Mouse (Mus musculus) ovary, adult 2 months (tissue): ENCODE measurements around the gene Mobp. TPM values are rescaled to one million over a fixed set of nuclear protein-coding genes. Genes with fewer than 3 reads are reported as not detected.

Experiments used
- polyA plus RNA-seq: library from polyadenylated mRNA; depleted of rRNA; stranded (reverse); fragments of >200 nt; gene quantifications from 2 replicates; pipeline ENCODE4 v1.2.3, GENCODE M21; 2012; rRNA removed

Gene Mobp
- polyA plus RNA-seq, result 0.21 TPM in 1 of 2 replicates, not detected in the other

DNA sequence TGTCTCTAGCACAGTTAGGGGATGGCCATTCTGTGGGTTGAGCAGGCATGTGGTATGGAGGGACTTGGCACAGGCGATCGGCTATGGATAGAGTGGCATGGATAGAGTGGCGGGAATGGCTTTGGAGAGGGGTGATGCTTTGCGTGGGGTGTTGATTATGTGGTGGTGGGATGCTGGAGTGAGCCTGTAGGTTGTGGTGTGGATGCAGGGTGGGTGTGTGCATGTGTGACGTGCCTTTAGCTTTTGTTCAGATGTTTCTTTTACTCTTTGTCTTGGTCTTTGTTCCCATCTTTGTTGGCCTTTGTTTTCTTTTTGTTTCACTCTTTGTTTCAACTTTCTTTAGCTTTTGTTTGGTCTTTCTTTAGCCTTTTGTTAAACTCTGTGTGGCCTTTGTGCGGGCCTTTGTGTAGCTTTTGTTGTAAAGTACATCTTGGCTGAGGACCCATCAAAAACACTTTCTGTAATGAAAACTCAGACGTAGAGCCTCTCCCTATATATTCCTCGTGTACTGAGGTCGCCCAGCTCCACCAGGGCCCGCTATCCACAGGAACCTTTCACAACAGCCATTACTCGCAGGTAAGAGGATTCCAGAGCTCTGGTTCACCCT is at the start of gene Mobp:
Gene Mobp (plus strand): TSS at position 486 of the 607 bp plus-strand sequence.

DNA sequence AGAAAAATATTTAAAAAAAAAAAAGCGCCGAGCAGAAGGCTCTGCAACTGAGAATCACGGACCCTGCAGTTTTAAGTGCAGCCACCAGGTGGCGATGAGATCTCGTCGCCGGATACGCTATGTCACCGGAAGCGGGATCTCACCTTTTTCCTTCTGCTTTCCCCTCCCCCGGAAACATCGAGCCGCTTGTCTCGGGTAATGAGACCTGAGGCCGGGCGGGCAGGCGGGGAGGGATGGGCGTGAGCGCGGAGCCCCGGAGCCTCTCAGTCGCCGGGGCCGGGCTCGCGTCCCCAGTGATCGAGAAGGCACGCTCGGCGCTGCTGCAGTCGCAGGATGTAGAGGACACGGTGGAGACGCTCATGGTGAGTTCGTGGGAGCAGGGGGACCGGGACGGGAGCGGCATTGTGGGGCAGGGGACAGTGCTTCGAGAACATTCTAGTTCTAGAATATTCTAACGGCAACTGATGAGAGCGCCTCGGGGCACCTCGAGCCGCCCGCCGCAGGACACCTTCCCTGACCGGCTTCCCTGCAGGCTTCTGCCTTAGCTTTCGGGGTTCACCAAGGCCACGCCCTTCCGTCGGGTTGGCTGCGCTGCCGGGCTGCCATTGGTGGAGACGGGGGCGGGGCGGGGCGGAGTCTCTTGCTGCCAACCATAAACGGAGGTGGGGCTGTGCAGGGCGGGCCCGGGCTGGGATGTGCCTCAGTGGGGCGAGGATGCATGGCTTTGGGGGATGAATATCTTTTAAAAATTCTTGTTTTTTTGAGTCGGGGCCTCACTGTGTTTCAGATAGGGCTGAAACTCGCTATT is 39.1 kb upstream of the Mobp start, which contains the start of gene Slc25a38:
Gene Slc25a38 (plus strand): TSS at position 164 of the 808 bp plus-strand sequence.

DNA sequence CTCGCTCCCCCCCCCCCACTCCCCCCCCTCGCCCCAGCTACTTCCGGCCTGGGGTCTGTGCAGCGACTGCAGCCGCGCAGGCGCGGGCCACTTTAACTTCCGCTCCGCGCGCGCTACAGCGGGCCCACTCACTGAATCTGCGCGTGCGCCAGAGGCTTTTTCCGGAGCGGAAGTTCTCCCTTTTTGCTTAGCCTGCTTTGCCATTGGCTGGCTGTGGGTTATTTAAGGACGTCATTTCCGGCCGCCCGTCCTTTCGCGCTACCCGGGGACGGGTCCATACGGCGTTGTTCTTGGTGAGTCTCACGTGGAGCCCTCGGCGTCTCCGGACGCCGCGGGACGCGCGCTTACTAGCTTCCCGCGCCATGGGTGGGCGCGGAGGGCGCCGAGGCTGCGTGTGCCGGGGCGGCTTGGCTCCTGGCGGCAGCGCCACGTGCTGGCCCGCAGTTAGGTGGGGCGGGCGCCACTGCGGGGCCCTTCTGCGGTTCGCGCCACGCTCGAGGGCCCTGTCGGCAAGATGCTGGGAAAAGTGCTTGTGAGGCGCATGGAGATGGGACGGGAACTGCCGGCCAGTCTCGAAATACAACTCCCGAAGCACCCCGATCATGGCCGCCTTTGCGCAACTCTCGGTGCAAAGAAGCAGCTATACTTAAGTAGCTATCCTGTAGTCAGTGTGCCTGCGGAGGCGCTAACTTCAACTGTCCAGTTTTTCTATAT is 21.8 kb upstream of the Mobp start, which contains the start of gene Rpsa:
Gene Rpsa (plus strand): TSS at position 152 of the 714 bp plus-strand sequence.

Other genes with a start within 250 kb of the Mobp start
- gene Gorasp1, start 212.1 kb upstream of the Mobp start, polyA plus RNA-seq, result 28.9 and 29.6 TPM in 2 replicates
- 7.1 and 7.8 TPM in 2 replicates for gene Ttc21a, start 212.1 kb upstream of the Mobp start, polyA plus RNA-seq
- gene Csrnp1, start 165.0 kb upstream of the Mobp start, polyA plus RNA-seq, result 31.5 and 31.6 TPM in 2 replicates
- 0.15 and 0.20 TPM in 2 replicates for gene Xirp1, start 126.1 kb upstream of the Mobp start, polyA plus RNA-seq
- gene Cx3cr1, start 79.8 kb upstream of the Mobp start, polyA plus RNA-seq, result 12.8 and 14.2 TPM in 2 replicates
- gene Ccr8, start 57.6 kb upstream of the Mobp start, polyA plus RNA-seq, result 0.12 and 0.21 TPM in 2 replicates
- 49.9 and 54.2 TPM in 2 replicates for gene Slc25a38, start 39.3 kb upstream of the Mobp start, polyA plus RNA-seq
- gene Rpsa, start 22.0 kb upstream of the Mobp start, polyA plus RNA-seq, result 2,914 and 4,274 TPM in 2 replicates
- gene Myrip, start 151.8 kb downstream of the Mobp start, polyA plus RNA-seq, result 2.8 and 4.1 TPM in 2 replicates